In the genomic region with DNA sequence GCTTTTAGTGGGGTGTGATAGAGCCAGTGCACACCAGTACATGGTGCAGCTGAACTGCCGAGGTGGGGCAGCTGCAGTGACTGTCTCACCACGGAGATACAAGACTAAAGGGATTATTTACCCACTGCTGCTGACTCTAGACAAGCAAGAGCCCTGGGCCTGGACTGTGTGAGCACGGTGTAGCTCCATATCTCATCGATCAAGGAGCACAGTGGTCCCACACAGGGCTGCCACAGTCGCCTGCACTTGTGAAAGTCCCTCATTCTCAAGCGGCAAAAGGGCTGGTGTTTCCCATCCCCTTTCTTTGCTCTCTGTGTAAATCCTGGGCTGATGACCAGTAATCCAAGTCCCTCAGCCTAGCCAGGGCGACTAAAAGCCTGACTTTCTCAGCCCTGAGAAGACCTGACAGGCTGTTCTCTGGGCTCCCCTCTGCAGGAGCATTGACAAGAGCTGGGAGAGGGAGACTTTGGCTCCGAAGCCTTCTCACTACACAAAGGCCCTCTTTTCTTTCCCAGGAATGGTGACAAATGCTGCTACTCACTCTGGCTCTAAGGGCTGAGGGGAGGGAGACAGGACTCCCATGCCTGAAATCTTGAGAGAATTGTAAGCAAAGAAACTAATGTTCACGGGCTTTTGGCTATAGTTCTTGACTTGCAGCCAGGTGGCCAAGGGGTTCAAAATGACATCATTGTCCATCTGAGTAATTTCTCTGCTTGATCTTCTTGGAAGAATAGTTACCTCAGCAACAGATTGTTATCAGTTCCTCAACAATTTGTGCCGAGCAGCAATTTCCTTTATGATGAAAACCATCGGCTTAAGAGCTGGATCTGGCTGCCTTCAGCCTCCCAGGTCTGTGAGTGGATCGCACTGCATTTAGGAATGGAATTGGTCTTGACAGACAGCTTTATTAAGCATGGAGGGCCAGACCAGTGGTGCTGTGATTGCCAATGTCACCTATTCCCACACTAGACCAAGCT, we compare ENCODE assay signal across 9 mouse cellular contexts.
DNase-seq lines count a peak whose midpoint lies in the region; ATAC-seq and TF ChIP-seq lines count a peak whose summit lies in the region.
"Had no signal": no experiment of that assay in that cellular context is flagged by ENCODE, and none has a peak within 500 bp of the region (broad histone marks: within the 10 kb centered on the region; RNA-seq: fewer than 3 reads in every experiment).

No protein-coding gene starts in this region.

- ATAC-seq in forebrain, embryonic 16.5 days: peak; percentile 94
- peak; percentile 62 for ATAC-seq in midbrain, embryonic 14.5 days (ENCODE audit: low FRiP score, low TSS enrichment)

- TF ChIP-seq POLR2A in lung, adult 2 months (IDR thresholded peaks at IDR 0.05; ENCODE audit: borderline replicate concordance, extremely low read depth, low read depth, low read length): no peak

- H3K27me3 ChIP-seq in forebrain, embryonic 16.5 days (replicated peaks; ENCODE audit: control insufficient read depth, insufficient read depth, low read length): no peaks in the 10 kb centered on the region
- no peaks in the 10 kb centered on the region for H3K27me3 ChIP-seq in midbrain, embryonic 14.5 days (ENCODE audit: control insufficient read depth, insufficient read depth, low read length)
- H3K27me3 ChIP-seq: limb, embryonic 12.5 days; stomach, embryonic 15.5 days had no signal

- H3K9ac ChIP-seq in forebrain, embryonic 16.5 days (replicated peaks; ENCODE audit: low read depth, low read length): no peak overlapping the region
- H3K9ac ChIP-seq in midbrain, embryonic 14.5 days (replicated peaks; ENCODE audit: low read length): no peak overlapping the region
- H3K9ac ChIP-seq: limb, embryonic 12.5 days; stomach, embryonic 15.5 days had no signal

- no peak overlapping the region for H3K4me2 ChIP-seq in forebrain, embryonic 16.5 days (ENCODE audit: low read length)
- H3K4me2 ChIP-seq in midbrain, embryonic 14.5 days (ENCODE audit: low read length): no peak overlapping the region
- H3K4me2 ChIP-seq: limb, embryonic 12.5 days; stomach, embryonic 15.5 days had no signal

- intact Hi-C loops in heart, postnatal 36 days (cut with DNase I): loop anchor here (5.0 kb wide), 1 partner anchor 214 kb away; no protein-coding TSS in a partner anchor

- WGBS in lung, adult 2 months: 38% methylated on average over 12 of the region's 12 CpGs
- WGBS in forebrain, embryonic 16.5 days: 25% methylated on average over 12 of the region's 12 CpGs
- 37% methylated on average over 12 of the region's 12 CpGs for WGBS in midbrain, embryonic 14.5 days

- H3K4me3 ChIP-seq in lung, adult 2 months (replicated peaks; ENCODE audit: extremely low read depth, low read depth, low read length): no peak overlapping the region
- H3K4me3 ChIP-seq in forebrain, embryonic 16.5 days (replicated peaks; ENCODE audit: low read length): no peak overlapping the region
- H3K4me3 ChIP-seq in midbrain, embryonic 14.5 days (replicated peaks; ENCODE audit: low read depth, low read length): no peak overlapping the region
- H3K4me3 ChIP-seq: limb, embryonic 12.5 days; stomach, embryonic 15.5 days had no signal

- no peak for TF ChIP-seq CTCF in lung, adult 2 months (IDR thresholded peaks at IDR 0.05; ENCODE audit: insufficient read depth, low read length)

- peaks cover 2% of the 10 kb centered on the region; the same call in 1 of the 2 replicates for H3K4me1 ChIP-seq in lung, adult 2 months (ENCODE audit: control insufficient read depth, insufficient read depth, low read length)
- H3K4me1 ChIP-seq in forebrain, embryonic 16.5 days (replicated peaks; ENCODE audit: control insufficient read depth, insufficient read depth, low read length): peaks cover 4% of the 10 kb centered on the region; the same call in 1 of the 2 replicates
- no peaks in the 10 kb centered on the region for H3K4me1 ChIP-seq in midbrain, embryonic 14.5 days (ENCODE audit: control insufficient read depth, insufficient read depth, low read length)
- H3K4me1 ChIP-seq: limb, embryonic 12.5 days; stomach, embryonic 15.5 days had no signal

- peak overlapping the region; percentile 76 for H3K27ac ChIP-seq in forebrain, embryonic 16.5 days (ENCODE audit: low read length)
- no peak overlapping the region; the same call in 1 of the 2 replicates for H3K27ac ChIP-seq in midbrain, embryonic 14.5 days (replicated peaks; ENCODE audit: low read depth, low read length)
- H3K27ac ChIP-seq: limb, embryonic 12.5 days; stomach, embryonic 15.5 days had no signal

- no peaks in the 10 kb centered on the region for H3K36me3 ChIP-seq in forebrain, embryonic 16.5 days (ENCODE audit: control insufficient read depth, insufficient read depth)
- no peaks in the 10 kb centered on the region for H3K36me3 ChIP-seq in midbrain, embryonic 14.5 days (ENCODE audit: control insufficient read depth, insufficient read depth, low read length)
- H3K36me3 ChIP-seq: limb, embryonic 12.5 days; stomach, embryonic 15.5 days had no signal

- H3K9me3 ChIP-seq in forebrain, embryonic 16.5 days (ENCODE audit: control insufficient read depth, low read length): no peaks in the 10 kb centered on the region
- H3K9me3 ChIP-seq in midbrain, embryonic 14.5 days (ENCODE audit: control insufficient read depth, low read length): no peaks in the 10 kb centered on the region
- H3K9me3 ChIP-seq: limb, embryonic 12.5 days; stomach, embryonic 15.5 days had no signal

- DNase-seq in lung, adult 18-20 months: peak; percentile 8 to 33
- DNase-seq in lung, adult 2 months: no peak
- DNase-seq in heart, postnatal 36 days: peak; percentile 33 to 36
- DNase-seq in midbrain, embryonic 14.5 days: peak; percentile 58
- DNase-seq in thymus, adult 18-20 months: no peak
- DNase-seq in kidney, adult 11 months: no peak

Comparison
In these comparisons a context has a peak if more than half of its experiments do, and no peak if none do; other contexts are left out.
1. DNase-seq: peak in lung, adult 18-20 months (2 of 2), heart, postnatal 36 days (2 of 2) and midbrain, embryonic 14.5 days (single experiment); none in lung, adult 2 months (single experiment), thymus, adult 18-20 months (0 of 2) and kidney, adult 11 months (single experiment).